Mouse (Mus musculus): ENCODE results near the gene Dstn.

The Dstn gene

DNA sequence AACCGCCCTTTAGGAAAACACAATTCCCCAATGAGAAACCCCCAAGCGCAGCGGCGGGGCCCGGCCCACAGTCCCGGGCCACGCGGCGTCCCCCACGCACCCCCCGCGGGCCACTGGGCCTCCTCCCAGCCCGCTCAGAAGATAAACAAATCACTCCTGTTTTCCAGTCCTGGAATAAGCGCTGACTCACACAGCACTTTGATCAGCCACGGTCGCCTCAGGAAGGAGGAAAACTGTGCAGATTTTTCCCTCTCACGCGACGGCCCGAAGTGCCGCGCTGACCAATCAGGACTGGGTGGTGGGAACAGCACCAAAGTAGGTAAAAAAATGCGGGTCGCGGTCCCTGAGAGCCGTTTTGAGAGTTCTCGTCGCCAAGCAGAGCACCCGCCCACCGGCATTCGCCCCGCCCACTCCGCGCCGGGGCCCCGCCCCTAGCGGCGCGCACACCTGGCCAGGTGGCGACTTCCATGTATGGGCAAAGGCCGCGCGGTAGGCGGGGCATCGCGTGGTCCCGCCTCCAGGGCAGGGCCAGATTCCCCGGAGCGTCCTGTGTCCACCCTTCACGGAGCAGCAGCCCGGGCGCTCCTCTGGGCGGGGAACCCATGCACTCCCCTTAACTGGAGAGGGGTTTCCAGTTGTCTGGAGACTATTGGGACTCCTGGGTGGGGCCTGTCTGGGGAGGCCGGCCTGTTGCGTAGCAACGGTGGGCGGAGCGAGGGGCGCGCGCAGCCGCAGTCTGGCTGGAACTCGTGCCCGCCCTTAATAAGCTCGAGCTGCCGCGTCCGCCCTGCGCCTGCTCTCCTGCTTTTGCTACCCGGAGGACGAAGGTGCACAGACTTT lies at the start of gene Dstn:
TSS of gene Dstn (plus strand) at position 561 of the 840 bp plus-strand sequence.
- DNase-seq (ENCODE audit: extremely low read depth, low read depth): peak; percentile 81

GRCm38 (mm10) chr2:143867326-143867725 lies 47.8 kb upstream of the Dstn start:
- peak; percentile 43 for DNase-seq (ENCODE audit: extremely low read depth, low read depth)

GRCm38 (mm10) chr2:143870936-143871688 lies 44.0 kb upstream of the Dstn start:
- no peak for DNase-seq (ENCODE audit: extremely low read depth, low read depth)

DNA sequence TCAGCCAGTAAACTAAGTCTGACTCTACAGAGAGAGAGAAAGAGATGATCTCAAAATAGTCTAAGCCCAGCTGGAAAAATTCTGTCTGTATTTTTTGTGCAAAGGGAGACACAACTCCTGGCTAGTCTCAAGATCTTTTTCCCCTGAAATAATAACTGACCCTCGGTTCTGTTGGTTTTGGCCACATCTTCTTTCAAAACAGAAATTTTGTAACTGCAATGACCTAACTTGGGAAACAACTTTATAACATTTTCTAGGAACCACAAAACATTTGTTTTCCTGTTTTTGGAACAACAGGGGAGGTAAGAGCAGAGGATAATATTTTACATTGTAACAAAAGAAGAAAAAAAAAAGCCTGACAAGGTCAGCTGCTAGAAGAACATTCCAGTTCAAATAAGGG lies 39.1 kb upstream of the Dstn start:
- DNase-seq (ENCODE audit: extremely low read depth, low read depth): no peak

DNA sequence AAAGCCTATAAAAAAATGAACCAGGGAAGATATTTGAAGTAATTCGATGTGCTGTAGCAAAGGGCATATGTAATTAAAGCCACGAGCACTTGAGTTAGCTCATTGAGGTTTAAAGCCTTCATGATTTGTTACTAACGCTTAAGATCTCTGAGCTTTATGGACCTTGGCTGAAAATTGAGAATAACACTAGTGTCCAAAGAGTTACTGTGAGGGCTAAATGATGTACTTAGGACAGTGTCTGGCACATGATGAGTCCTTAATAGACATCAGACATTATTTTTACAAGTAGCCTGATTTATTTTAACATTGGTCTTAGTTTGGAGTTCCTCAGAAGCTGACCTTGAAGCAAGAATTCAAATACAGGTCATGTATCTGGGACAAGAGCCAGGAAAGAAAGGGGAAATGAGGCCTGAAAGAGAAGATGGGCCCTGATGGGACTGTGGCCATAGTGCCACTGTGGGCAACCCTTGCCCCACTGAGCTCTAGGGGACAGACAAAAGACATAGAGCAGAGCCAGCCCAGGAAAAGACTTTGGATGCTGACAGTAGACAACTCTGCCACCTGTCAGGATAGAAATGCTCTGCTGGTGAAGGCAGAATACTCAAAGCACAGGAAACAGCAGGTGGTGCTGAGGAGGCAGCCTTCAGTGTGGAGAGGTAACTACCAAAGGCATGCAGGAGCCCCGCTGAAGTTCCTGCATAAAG lies 38.0 kb upstream of the Dstn start:
- no peak for DNase-seq (ENCODE audit: extremely low read depth, low read depth)

GRCm38 (mm10) chr2:143879311-143879710 lies 35.8 kb upstream of the Dstn start:
- no peak for DNase-seq (ENCODE audit: extremely low read depth, low read depth)

DNA sequence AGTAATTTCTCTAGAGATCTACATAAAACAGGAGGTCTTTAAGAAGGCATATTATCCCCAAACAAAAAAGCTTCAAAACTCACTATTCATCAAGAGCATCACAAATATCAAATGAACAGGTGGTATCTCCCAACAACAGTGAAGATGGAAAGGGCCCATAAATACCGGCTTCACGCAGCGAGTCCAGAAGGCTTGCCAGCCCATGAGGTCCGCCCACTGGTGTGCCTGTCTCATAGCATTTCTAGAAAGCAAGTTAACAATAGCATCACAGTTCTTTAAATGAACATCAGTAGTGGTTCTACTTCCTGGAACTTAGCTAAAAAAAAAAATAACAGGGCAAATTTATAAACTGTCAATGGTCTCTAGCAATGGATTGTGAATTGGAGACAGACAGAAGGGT lies 33.1 kb upstream of the Dstn start:
- no peak for DNase-seq (ENCODE audit: extremely low read depth, low read depth)

- no peak for DNase-seq (ENCODE audit: extremely low read depth, low read depth)
These were observed 32.4 kb upstream of the Dstn start for GRCm38 (mm10) chr2:143882606-143883288.

GRCm38 (mm10) chr2:143889131-143889859 lies 25.8 kb upstream of the Dstn start:
- DNase-seq (ENCODE audit: extremely low read depth, low read depth): no peak

DNA sequence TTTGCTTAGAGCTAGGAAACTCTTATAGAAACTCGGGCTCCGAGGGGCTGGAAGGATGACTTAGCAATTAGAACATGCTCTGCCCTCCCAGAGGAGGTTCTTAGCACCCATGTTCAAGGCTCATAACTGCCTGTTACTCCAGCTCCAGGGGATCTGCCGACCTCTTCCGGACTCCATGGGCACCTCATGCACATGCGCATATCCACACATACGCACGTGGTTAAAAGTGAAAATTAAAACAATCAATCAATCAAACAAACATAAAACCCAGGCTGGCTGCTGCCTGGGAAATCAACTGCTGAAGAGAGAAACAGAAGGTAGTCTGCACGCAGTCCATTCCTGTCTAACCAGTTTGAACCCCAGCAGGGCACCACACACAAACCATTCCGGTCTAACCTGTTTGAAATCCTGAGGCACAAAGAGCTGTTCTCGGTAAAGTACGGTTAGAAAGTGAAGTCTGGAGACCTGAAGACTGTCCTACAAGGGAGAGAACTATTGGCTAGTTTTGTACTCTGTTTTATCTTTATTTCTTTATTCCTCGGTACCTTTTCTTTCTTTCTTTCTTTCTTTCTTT lies 25.2 kb upstream of the Dstn start:
- no peak for DNase-seq (ENCODE audit: extremely low read depth, low read depth)

GRCm38 (mm10) chr2:143891302-143892048 lies 23.6 kb upstream of the Dstn start:
- no peak for DNase-seq (ENCODE audit: extremely low read depth, low read depth)

DNA sequence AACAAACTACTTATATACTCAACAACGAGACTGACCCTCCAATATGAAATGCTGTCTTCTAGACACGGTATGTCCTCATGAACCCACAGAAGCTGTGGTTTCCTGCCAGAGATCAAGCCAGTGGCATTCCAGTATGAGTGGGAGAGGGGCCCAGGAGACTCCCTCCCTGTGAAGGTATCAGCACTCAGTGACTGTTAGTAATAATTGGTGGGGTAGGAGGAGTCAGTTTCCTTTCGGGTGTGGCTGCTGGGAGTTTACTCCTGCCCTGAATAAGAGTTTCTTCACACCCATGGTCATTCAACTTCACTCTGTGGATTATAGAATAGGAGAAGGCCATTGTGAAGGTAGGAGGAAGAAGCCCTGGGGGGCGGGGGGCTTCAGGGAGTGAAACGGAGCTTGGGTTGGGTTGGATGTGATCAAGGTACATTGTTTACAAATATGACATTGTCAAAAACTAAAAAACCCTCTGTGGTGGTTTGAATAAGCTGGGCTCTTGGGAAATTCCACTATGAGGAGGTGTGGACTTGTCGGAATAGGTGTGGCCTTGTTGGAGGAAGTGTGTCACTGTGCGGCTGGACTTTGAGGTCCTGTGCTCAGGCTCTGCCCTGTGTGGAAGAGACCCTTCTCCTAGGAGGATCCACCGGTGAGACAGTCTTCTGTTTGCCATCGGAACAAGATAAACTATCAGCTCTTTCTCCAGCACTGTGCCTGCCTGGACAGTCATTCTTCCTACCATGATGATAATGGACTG lies 15.5 kb upstream of the Dstn start:
- DNase-seq (ENCODE audit: extremely low read depth, low read depth): no peak

GRCm38 (mm10) chr2:143900821-143901351 lies 14.2 kb upstream of the Dstn start:
- DNase-seq (ENCODE audit: extremely low read depth, low read depth): no peak

DNA sequence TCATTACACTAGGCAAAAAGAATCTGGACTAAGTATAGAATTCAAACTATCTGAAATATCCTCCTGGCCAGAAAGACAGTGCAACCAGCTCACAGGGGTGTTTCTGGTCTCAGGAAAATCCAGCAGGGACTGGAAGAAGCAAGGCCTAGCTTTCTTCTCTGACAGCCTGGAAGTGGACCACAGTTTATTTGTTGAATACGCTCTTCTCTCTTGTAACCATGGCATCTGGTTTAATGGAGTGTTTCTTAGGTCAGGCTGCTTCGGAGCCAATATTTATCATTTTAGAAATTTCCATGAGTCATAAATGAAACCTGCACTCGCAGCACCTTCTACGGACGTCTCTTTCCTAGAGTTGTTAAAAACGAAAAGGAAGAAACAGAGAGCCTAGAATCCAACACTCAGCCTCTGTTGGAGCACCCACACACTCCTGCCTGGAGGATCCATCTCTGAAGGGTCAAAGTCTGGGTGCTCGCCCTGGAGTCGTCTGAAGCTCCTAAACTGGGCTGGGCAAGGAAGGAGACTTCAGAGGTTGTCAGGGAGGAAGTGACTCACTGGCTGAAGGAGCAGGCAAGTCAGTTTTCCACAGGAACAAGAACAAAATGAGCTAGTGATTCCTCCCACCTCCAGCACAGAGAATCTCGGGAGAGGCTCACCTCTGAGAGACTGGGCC lies 11.6 kb upstream of the Dstn start:
- DNase-seq (ENCODE audit: extremely low read depth, low read depth): no peak

DNA sequence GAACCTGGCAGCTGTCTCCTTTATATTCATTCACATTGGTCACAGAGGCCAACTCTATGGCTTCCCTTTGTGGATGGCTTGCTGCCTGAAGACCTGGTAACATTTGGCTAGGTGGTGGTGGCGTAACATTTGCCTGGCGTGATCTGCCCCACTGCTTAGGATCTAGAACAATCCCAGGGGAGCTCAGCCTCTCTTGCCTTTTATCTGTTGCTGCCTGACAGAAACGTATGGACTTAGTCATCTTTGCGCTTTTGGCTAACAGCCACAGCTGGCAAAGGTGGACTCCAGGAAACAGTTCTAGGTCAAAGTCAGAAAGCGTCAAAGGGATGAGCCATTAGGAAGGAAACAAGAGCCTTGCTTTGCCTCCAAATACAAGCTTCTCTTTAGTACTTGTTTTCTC lies 10.2 kb upstream of the Dstn start:
- no peak for DNase-seq (ENCODE audit: extremely low read depth, low read depth)

- no peak for DNase-seq (ENCODE audit: extremely low read depth, low read depth)
These were observed 5.9 kb upstream of the Dstn start for GRCm38 (mm10) chr2:143909230-143909629.

- no peak for DNase-seq (ENCODE audit: extremely low read depth, low read depth)
These were observed 2.9 kb upstream of the Dstn start for GRCm38 (mm10) chr2:143912199-143912598.

DNA sequence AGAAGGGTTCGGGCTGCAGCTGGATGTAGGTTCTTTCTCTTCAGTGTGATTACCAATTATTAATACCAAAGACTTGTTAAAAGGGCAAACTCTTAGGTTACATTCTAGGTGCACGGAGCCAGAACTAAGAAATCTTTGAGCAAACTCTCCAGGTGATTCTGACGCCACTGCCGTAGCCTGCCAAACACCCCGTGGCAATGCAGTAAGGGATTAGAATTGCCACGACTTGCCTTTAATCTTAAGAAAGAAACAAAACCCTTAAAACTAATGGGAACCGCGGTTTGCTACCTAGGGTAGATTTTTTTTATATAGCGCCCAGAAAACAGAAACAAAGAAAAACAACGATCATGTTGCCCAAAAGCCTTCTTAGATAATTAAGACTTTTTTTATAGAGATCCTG lies 899 bp upstream of the Dstn start:
- no peak for DNase-seq (ENCODE audit: extremely low read depth, low read depth)
